Mouse (Mus musculus): Measurements from ENCODE around the gene Sgk1.

GRCm38 (mm10) chr10:21974801-21975200 is 92.8 kb downstream of the Sgk1 start:
- TF ChIP-seq POLR2A (IDR thresholded peaks at IDR 0.05; ENCODE audit: insufficient read length, low read depth) = no peak
- no peak for TF ChIP-seq USF1 (IDR thresholded peaks at IDR 0.05; ENCODE audit: low read depth)

Data from myocyte (in vitro differentiated cells).